Mouse (Mus musculus) C2C12 (cell line): ENCODE results near the gene Gm26566. TPM values are rescaled to one million over a fixed set of nuclear protein-coding genes. Genes with fewer than 3 reads are reported as not detected.

Source experiments
- H3K27me3 ChIP-seq: one replicate; pipeline ENCODE4 v1.6.1; 2011; ENCODE audit not compliant: control insufficient read depth, insufficient read depth, insufficient read length
- H3K36me3 ChIP-seq: one replicate; pipeline ENCODE4 v1.6.1; 2011; ENCODE audit not compliant: control insufficient read depth, insufficient read depth
- H3K4me3 ChIP-seq: one replicate; pipeline ENCODE4 v1.5.1; 2011; ENCODE audit warnings: mild to moderate bottlenecking, control low read depth; ENCODE audit not compliant: poor library complexity, insufficient read depth, severe bottlenecking
- H3K79me2 ChIP-seq: one replicate; pipeline ENCODE4 v1.6.1; 2011; ENCODE audit not compliant: control insufficient read depth, insufficient read depth
- H3K79me3 ChIP-seq: one replicate; pipeline ENCODE4 v1.6.1; 2011; ENCODE audit warnings: low read depth, control low read depth
- H3ac ChIP-seq: one replicate; pipeline ENCODE3; 2011; ENCODE audit warnings: low read depth; ENCODE audit not compliant: control insufficient read depth, insufficient read length
- CEBPB ChIP-seq: IDR thresholded peaks from one replicate; pipeline ENCODE4 v1.6.1; 2011; ENCODE audit warnings: low read depth, mild to moderate bottlenecking, control low read depth, moderate library complexity
- CTCF ChIP-seq: IDR thresholded peaks from one replicate; pipeline ENCODE4 v1.5.1; 2011; ENCODE audit not compliant: control insufficient read depth, insufficient read depth, insufficient read length
- FOSL1 ChIP-seq: IDR thresholded peaks from one replicate; pipeline ENCODE4 v1.8.0; 2011; ENCODE audit warnings: mild to moderate bottlenecking, low read length; ENCODE audit not compliant: poor library complexity, insufficient read depth, severe bottlenecking
- MAX ChIP-seq: IDR thresholded peaks from one replicate; pipeline ENCODE4 v1.6.1; 2011; ENCODE audit warnings: mild to moderate bottlenecking, control low read depth
- MYOD1 ChIP-seq: IDR thresholded peaks from one replicate; pipeline ENCODE4 v1.6.1; 2011; ENCODE audit warnings: low read depth; ENCODE audit not compliant: control insufficient read depth, insufficient read length
- MYOG ChIP-seq: IDR thresholded peaks from one replicate; pipeline ENCODE4 v1.6.1; 2011; ENCODE audit not compliant: control insufficient read depth, insufficient read length; ENCODE audit errors: extremely low read depth
- USF1 ChIP-seq: IDR thresholded peaks from one replicate; pipeline ENCODE4 v1.6.1; 2011; ENCODE audit warnings: low read depth, mild to moderate bottlenecking, control low read depth, moderate library complexity
- long read RNA-seq, 2 experiments: library from polyadenylated mRNA; unstranded; transcript quantifications; one replicate each; pipeline ENCODE4 v2.0.0; 2019 to 2020
- polyA plus RNA-seq: library from polyadenylated mRNA; unstranded; fragments of >200 nt; fragmentation: generic; extraction: Trizol; gene quantifications from one replicate; pipeline ENCODE4 v1.2.1, GENCODE M21; 2012; ENCODE audit warnings: missing spikeins

Gene Gm26566
- polyA plus RNA-seq: 1.9 TPM
- long read RNA-seq, experiment 1: 0 reads
- long read RNA-seq, experiment 2: 0 reads

DNA sequence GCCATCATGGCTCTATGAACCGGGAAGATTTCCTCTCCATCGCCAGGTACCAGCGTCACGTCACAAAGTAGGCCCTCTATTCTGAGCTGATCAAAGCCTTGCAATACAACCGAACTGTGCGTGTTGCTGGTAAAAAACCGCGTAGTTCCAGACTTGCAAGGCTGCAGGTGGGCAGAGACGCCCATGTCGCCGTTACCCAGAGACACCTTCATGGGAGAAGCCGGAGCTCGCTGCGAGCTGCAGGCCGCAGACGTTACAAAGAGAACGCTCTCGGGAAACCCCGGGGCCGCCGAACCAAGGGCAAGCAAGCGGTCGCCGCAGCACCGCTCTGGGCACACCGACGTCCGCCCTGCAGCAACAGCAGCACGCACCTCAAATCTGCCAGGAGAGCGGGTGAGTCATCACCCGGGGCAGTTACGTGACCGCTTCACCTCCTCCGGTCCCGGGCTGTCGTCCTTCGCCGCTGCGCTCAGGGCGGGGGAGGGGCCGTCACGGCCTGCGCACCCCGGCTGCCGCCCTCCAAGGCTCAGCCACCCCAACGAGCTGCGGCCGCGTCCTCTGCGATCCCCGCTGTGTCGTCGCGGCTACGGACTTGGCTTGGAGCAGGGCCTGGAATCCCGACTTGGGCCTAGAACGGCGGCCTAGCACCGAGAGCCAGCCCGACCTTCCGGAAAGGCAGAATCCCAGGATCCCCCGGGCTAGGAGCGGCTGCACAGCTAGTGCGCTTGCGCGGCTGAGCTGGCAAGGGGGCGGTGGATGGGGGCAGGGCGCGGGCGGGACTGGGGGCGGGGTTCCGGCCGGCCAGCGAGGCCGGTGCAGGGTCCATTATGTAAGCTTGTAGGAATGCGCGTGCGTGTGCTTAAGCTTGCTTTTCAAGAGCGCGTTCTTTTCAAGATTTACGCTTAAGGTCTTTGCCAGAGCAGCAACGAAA is at the start of gene Gm26566, which contains the start of gene Klhl9:
Gm26566 (plus strand) TSS at position 15 of the 931 bp plus-strand sequence.
Klhl9 (minus strand) TSS at position 675 of the 931 bp plus-strand sequence.
- Histone ChIP-seq H3K79me2 (peaks cover 52% of the 10 kb centered on the region), H3K27me3 (no peaks in the 10 kb centered on the region), H3K4me3 (peak within 1 kb of the TSS; percentile 85), H3K36me3 (peaks cover 42% of the 10 kb centered on the region), H3ac (peak within 1 kb of the TSS; percentile 98), H3K79me3 (peaks cover 49% of the 10 kb centered on the region)
- no peak for TF ChIP-seq FOSL1
- TF ChIP-seq MAX: no peak
- TF ChIP-seq CEBPB: no peak
- no peak for TF ChIP-seq USF1
- no peak for TF ChIP-seq MYOG
- TF ChIP-seq MYOD1: no peak
- TF ChIP-seq CTCF: no peak

DNA sequence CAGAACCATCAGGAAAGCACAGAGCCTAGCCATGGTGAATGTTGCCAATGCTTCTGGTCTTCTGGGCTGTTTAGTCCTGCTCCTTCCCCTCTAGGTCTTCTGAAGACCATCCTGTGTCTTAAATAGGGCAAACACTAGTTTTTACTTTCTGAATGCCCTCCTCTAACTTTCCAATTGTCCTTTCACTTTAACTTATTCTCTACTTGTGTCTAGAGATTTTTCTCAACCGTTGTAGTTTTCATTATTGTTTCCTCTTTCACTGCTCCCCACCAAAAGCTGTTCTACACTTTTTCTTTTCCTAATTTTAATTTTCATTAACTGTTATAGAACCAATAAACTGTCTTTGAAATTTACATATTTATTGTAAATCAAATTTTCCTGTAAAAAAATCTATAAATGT is 44.8 kb upstream of the Gm26566 start, which contains the start of gene Ifna16:
Ifna16 (minus strand) TSS at position 101 of the 400 bp plus-strand sequence.
- no peak within 1 kb of the TSS for H3K4me3 ChIP-seq
- no peaks in the 10 kb centered on the region for H3K79me3 ChIP-seq
- H3K36me3 ChIP-seq: no peaks in the 10 kb centered on the region
- no peaks in the 10 kb centered on the region for H3K27me3 ChIP-seq
- H3K79me2 ChIP-seq: no peaks in the 10 kb centered on the region
- no peak within 1 kb of the TSS for H3ac ChIP-seq
- TF ChIP-seq MAX: no peak
- TF ChIP-seq MYOD1: no peak
- TF ChIP-seq MYOG: no peak

DNA sequence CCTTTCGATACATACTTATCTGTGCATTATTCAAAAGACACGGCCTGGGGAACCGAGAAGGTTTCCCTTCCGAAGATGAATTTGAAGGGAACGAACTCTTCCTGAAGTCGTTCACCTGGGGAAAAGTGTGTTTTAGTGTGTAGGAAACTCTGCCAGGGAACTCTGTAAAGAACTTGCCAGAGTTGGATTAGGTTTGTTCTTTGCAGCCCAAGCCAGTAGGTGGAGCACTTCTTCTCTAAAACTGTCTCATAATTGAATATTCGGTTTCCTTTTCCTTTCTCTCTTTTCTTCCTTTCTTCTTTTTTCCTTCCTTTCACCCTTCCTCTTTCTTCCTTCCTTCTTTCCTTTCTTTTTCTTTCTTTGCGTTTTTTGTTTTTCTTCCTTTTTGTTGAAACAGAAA is 41.2 kb upstream of the Gm26566 start:
- no peaks in the 10 kb centered on the region for H3K79me3 ChIP-seq
- no peak overlapping the region for H3K4me3 ChIP-seq
- no peak for TF ChIP-seq MAX
- TF ChIP-seq MYOD1: no peak
- TF ChIP-seq FOSL1: no peak
- no peak for TF ChIP-seq USF1
- TF ChIP-seq CEBPB: no peak
- TF ChIP-seq MYOG: no peak
- no peak for TF ChIP-seq CTCF
- no peak overlapping the region for H3ac ChIP-seq
- no peaks in the 10 kb centered on the region for H3K79me2 ChIP-seq
- no peaks in the 10 kb centered on the region for H3K27me3 ChIP-seq
- no peaks in the 10 kb centered on the region for H3K36me3 ChIP-seq

DNA sequence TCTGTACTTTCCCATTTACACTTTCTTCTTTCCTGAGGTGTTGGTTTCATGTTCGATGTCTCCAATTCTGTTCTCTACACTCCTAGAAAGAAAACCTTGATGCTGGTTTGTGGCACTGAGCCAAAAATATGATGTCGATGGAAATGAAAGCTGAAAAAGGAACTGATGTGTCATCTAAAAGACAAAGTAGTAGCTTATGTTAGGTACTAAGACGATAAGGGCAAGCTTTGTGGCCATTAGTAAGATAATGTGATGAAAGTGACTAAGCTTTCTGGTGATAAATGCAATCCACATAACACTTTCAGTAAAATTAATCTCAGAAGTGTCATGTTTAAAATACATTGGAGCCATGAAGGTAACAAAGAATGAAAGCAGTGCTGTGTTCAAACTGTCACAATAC is 40.3 kb upstream of the Gm26566 start:
- Histone ChIP-seq H3K79me3 (no peaks in the 10 kb centered on the region), H3K4me3 (no peak overlapping the region), H3K36me3 (no peaks in the 10 kb centered on the region), H3K79me2 (no peaks in the 10 kb centered on the region), H3ac (no peak overlapping the region), H3K27me3 (no peaks in the 10 kb centered on the region)
- TF ChIP-seq CEBPB: no peak
- TF ChIP-seq MYOD1: no peak

DNA sequence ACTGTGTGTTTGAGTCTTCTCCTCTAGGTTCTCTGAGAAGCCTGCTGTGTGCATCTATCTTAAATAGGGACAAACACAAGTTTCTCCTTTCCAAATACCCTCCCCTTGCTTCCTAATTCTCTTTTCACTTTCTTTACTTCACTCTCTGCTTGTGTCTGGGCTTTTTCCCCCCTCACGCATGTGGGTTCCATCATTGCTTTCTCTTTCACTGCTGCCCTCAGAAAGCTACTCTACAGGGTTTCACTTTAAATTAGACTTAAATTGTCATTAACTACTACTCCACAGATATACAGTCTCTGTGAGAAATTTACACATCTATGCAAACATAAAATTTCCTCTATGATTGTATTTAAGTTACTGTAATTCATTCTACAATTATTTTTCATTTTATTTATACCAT is 37.8 kb upstream of the Gm26566 start, which contains the start of gene Ifna2:
Ifna2 (minus strand) TSS at position 101 of the 400 bp plus-strand sequence.
- no peaks in the 10 kb centered on the region for H3K79me3 ChIP-seq
- no peaks in the 10 kb centered on the region for H3K36me3 ChIP-seq
- H3ac ChIP-seq: no peak within 1 kb of the TSS
- TF ChIP-seq MYOG (no peak), MAX (no peak), FOSL1 (no peak), USF1 (no peak), MYOD1 (no peak), CTCF (no peak), CEBPB (no peak)
- H3K79me2 ChIP-seq: no peaks in the 10 kb centered on the region
- no peak within 1 kb of the TSS for H3K4me3 ChIP-seq
- no peaks in the 10 kb centered on the region for H3K27me3 ChIP-seq

DNA sequence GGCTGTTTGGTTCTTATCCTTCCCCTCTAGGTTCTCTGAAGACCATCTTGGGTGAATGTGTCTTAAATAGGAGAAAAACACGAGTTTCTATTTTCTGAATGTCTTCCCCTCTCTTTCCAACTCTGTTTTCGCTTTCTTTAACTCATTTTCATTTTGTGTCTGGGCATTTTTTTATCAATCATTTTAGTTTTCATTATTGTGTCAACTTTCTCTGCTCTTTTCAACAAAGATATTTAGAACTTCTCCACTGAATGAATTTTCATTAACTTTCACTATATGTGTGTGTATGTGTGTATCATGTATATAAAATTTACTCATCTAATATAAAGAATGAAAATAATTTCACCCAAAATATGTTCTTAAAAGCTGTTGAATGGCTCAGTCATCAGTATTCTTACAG is 30.3 kb upstream of the Gm26566 start, which contains the start of gene Ifnab:
Ifnab (minus strand) TSS at position 101 of the 400 bp plus-strand sequence.
- Histone ChIP-seq H3K79me2 (no peaks in the 10 kb centered on the region), H3K4me3 (no peak within 1 kb of the TSS), H3K27me3 (peaks cover 3% of the 10 kb centered on the region), H3K36me3 (no peaks in the 10 kb centered on the region), H3ac (no peak within 1 kb of the TSS), H3K79me3 (no peaks in the 10 kb centered on the region)
- TF ChIP-seq USF1: no peak
